Mouse (Mus musculus): ENCODE measurements around the gene Papolb.

DNA sequence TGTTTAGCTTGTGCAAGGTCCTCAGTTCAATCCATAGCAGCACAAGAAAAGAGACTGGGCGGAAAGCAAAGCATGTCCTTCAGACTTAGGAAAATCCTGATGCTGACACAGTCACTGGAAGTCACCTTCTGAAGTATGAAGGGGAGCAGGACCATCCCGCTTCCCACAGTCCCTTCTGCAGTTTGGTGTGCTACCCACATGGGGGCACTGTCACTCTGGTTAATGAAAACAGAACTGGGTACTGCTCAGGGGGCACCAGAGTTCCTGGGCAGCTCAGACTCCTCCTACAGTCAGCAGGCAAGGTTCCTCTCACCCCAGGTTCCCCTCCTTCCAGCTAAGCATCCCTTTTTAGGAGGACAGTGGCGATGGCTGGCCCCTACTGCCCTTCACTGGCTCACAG lies 30.9 kb downstream of the Papolb start:
- peak; percentile 60 for TF ChIP-seq CTCF (IDR thresholded peaks at IDR 0.05; ENCODE audit: insufficient read depth, low read length)
- TF ChIP-seq POLR2A (IDR thresholded peaks at IDR 0.05; ENCODE audit: borderline replicate concordance, extremely low read depth, low read depth, low read length), result no peak

Data from lung, adult 2 months (tissue).